Mouse (Mus musculus): ENCODE results near the gene Kif27.

DNA sequence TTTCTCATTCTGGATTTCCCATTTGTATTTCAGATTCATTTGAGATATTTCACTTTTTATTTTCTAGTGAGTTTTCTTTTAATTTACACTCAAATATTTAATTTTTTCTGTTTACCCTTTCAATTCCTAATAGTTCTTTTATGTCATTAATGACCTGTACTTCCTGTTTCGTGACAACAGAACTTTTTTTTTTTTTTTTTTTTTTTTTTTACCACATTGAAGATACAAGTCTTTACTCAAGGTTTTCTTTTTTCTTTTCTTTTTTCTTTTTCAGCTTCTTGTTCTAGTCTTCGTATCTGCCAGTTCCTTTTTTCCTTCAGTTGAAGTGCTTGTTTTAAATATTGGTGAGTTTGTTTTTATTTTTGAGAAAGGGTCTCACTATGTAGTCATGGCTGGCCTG, 53.7 kb downstream of the Kif27 start:
- TF ChIP-seq POLR2A (IDR thresholded peaks at IDR 0.05; ENCODE audit: control insufficient read depth, low read depth, low read length) (no peak), CTCF (IDR thresholded peaks at IDR 0.05; ENCODE audit: control insufficient read depth, insufficient read depth, insufficient replicate concordance, low read depth, low read length) (no peak)
